Mouse (Mus musculus) kidney, postnatal 0 days (tissue): ENCODE results near the gene Prkar2a. TPM values are rescaled to one million over a fixed set of nuclear protein-coding genes. Genes with fewer than 3 reads are reported as not detected.

ENCODE experiments used
- ATAC-seq: fragments of 200-750 bp; cut with Nextera tagmentation; replicated peaks from 2 replicates; pipeline ENCODE4 v1.8.0; 2017; ENCODE audit warnings: low read depth, moderate number of reproducible peaks, moderate TSS enrichment, moderate library complexity; ENCODE audit not compliant: low FRiP score
- DNase-seq: peaks from one replicate; pipeline ENCODE4 v3.0.0-alpha.2; 2016; ENCODE audit warnings: low spot score
- H3K27ac ChIP-seq: fragments of 300-500 bp; sonication (generic); 2 replicates; pipeline ENCODE4 v1.5.1; 2014; ENCODE audit warnings: mild to moderate bottlenecking
- H3K27me3 ChIP-seq: fragments of 300-500 bp; sonication (generic); 2 replicates; pipeline ENCODE4 v1.6.1; 2014; ENCODE audit warnings: low read length, mixed read lengths; ENCODE audit not compliant: insufficient read depth
- H3K36me3 ChIP-seq: fragments of 300-500 bp; sonication (generic); 2 replicates; pipeline ENCODE4 v1.6.1; 2014; ENCODE audit warnings: low read length, mixed read lengths; ENCODE audit not compliant: insufficient read depth
- H3K4me1 ChIP-seq: fragments of 300-500 bp; sonication (generic); replicated peaks from 2 replicates; pipeline ENCODE4 v1.6.1; 2014; ENCODE audit warnings: antibody characterized with exemption, low read length, mixed read lengths; ENCODE audit not compliant: insufficient read depth
- H3K4me2 ChIP-seq: fragments of 300-500 bp; sonication (generic); 2 replicates; pipeline ENCODE4 v1.6.1; 2014; ENCODE audit warnings: mild to moderate bottlenecking, low read length, moderate library complexity, mixed read lengths
- H3K4me3 ChIP-seq: fragments of 300-500 bp; sonication (generic); replicated peaks from 2 replicates; pipeline ENCODE4 v1.5.1; 2014; ENCODE audit warnings: low read depth, low read length
- H3K9ac ChIP-seq: fragments of 300-500 bp; sonication (generic); 2 replicates; pipeline ENCODE4 v1.6.1; 2014; ENCODE audit warnings: low read depth, low read length
- H3K9me3 ChIP-seq: fragments of 300-500 bp; sonication (generic); replicated peaks from 2 replicates; pipeline ENCODE4 v1.6.1; 2016; ENCODE audit warnings: low read length, inconsistent platforms, mixed read lengths
- CTCF ChIP-seq: IDR thresholded peaks from 2 replicates; pipeline ENCODE4 v1.5.1; 2016; ENCODE audit warnings: antibody characterized with exemption, low read depth, mild to moderate bottlenecking, moderate library complexity
- WGBS: fragments of 180-500 bp; shearing (Covaris S2); extraction: QIAGEN DNeasy Blood & Tissue Kit; methylation state at CpG from one replicate; pipeline ENCODE4 v1.1.7; 2014; 5-methylcytosine and 5-hydroxymethylcytosine counted together
- polyA plus RNA-seq: library from polyadenylated mRNA; unstranded; fragments of >200 nt; fragmentation: Nextera tagmentation; extraction: Ambion mirVana; gene quantifications from 2 replicates; pipeline ENCODE4 v1.2.1, GENCODE M21; 2015

Gene Prkar2a
- polyA plus RNA-seq, 1 experiment from 2014 or later = 18.6 TPM

- no peaks in the 10 kb centered on the region for H3K36me3 ChIP-seq
- WGBS = under 1% methylated on average over 56 of the region's 56 CpGs
- peak within 1 kb of the TSS; percentile 60 for H3K4me2 ChIP-seq
- ATAC-seq (peak; percentile 99), DNase-seq (peak; percentile 98)
- H3K4me1 ChIP-seq = peaks cover 28% of the 10 kb centered on the region
- no peaks in the 10 kb centered on the region for H3K27me3 ChIP-seq
- H3K4me3 ChIP-seq = peak within 1 kb of the TSS; percentile 82
- H3K27ac ChIP-seq = peak within 1 kb of the TSS; percentile 87
- no peaks in the 10 kb centered on the region for H3K9me3 ChIP-seq
- no peak for TF ChIP-seq CTCF
- peak within 1 kb of the TSS; percentile 94 for H3K9ac ChIP-seq
Observed at GRCm38 (mm10) chr9:108783548-108784463, 94.7 kb downstream of the Prkar2a start, which contains the start of gene Ip6k2. Gene Ip6k2, plus strand, starts transcription at chr9:108783796.

DNA sequence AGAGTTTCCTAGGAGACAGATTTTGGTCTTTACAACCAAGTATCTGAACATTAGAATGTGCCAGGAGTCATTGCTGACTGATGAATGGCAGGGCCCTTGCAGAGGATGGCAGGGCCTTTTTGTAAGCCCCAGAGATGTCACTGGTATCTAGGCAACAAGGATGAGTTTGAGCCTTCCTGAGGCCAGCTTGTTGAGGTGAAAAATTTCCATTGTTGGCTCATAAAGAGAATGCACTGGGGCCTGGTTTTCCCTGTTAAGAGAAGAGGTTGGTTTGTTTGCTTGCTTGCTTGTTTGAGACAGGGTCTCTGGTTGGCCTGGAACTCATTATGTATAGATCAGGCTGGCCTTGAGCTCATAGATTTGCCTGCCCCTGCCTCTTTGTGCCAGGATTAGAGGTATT lies 96.3 kb downstream of the Prkar2a start:
- H3K4me1 ChIP-seq = peaks cover 31% of the 10 kb centered on the region
- peak overlapping the region; percentile 24; the same call in 1 of the 2 replicates for H3K9ac ChIP-seq
- H3K36me3 ChIP-seq = no peaks in the 10 kb centered on the region

DNA sequence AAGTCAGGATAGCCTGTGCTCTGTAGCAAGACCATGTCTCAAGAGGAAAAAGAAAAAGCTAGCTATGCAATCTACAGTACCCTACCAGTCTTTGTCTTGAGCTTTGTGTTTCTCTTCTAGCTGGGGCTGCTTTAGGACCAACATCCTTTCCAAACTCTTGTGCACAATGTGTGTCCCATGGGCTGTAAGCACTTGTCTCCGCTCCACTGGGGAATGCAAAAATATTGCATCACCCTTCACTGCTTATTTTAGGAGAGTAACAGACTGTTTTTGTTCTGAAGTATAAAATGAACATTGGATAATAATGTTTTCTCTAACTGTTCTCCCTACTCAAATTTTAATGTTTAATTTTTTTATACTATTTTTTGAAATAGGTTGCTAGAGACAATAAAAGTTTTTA lies 97.4 kb downstream of the Prkar2a start:
- H3K9ac ChIP-seq = no peak overlapping the region

More for the DNA sequence above, 96.3 kb downstream of the Prkar2a start:
- no peak overlapping the region for H3K27ac ChIP-seq
- H3K4me2 ChIP-seq = peak overlapping the region; percentile 60
- TF ChIP-seq CTCF = no peak
- H3K27me3 ChIP-seq = no peaks in the 10 kb centered on the region
- H3K4me3 ChIP-seq = peak overlapping the region; percentile 82
- DNase-seq (no peak), ATAC-seq (no peak)
- no peaks in the 10 kb centered on the region for H3K9me3 ChIP-seq

DNA sequence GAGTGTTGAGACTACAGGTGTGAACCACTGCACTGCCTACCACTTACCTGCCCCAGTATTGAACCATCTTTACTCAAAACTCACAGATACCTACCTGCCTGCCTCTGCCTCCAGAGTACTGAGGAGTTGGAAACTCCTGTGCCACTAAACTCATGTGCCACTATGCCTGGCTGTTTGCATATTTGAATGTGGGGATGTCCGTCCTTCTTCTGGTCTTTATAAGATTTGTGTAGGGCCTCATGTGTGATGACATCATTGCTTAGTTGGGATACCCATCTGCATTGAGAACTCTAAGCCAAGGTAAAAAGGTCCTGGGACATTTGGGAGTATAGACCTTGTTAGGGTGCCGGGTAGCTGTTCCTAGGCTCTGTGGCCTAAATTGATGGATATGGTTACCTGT lies 98.0 kb downstream of the Prkar2a start:
- 90% methylated on average over 2 of the region's 2 CpGs for WGBS
- TF ChIP-seq CTCF = no peak
- Histone ChIP-seq H3K4me3 (no peak overlapping the region), H3K27ac (no peak overlapping the region), H3K36me3 (no peaks in the 10 kb centered on the region), H3K4me2 (no peak overlapping the region), H3K9me3 (no peaks in the 10 kb centered on the region), H3K9ac (no peak overlapping the region), H3K27me3 (no peaks in the 10 kb centered on the region), H3K4me1 (peaks cover 31% of the 10 kb centered on the region)
- DNase-seq (no peak), ATAC-seq (no peak)

More for the DNA sequence above, 97.4 kb downstream of the Prkar2a start:
- Histone ChIP-seq H3K4me2 (peak overlapping the region; percentile 14; the same call in 1 of the 2 replicates), H3K9me3 (no peaks in the 10 kb centered on the region), H3K4me3 (no peak overlapping the region), H3K36me3 (no peaks in the 10 kb centered on the region), H3K4me1 (peaks cover 31% of the 10 kb centered on the region), H3K27me3 (no peaks in the 10 kb centered on the region), H3K27ac (no peak overlapping the region)
- no peak for TF ChIP-seq CTCF
- 60% methylated on average over 1 of the region's 1 CpGs for WGBS
- ATAC-seq (no peak), DNase-seq (no peak)

DNA sequence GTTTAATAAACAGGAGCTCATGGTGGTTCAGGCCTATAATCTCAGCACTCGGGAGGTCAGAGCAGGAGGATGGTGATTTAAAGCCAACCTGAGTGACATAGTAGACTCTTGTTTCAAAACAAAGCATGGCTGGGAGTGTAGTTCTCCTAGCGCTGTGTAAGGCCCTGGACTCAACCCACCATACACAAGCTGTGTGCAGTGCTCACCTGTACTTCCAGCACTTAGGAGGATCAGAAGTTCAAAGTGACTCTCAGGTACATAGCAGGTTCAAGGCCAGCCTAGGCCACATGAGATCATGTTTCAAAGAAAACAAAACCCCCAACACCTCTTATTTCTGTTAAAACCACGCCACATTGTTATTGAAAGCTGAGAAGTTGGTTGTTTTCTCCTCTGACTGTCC lies 99.6 kb downstream of the Prkar2a start:
- Histone ChIP-seq H3K4me1 (peaks cover 31% of the 10 kb centered on the region), H3K27me3 (no peaks in the 10 kb centered on the region), H3K9me3 (no peaks in the 10 kb centered on the region), H3K27ac (no peak overlapping the region), H3K36me3 (no peaks in the 10 kb centered on the region), H3K4me2 (no peak overlapping the region), H3K4me3 (no peak overlapping the region), H3K9ac (no peak overlapping the region)
- no peak for TF ChIP-seq CTCF
- ATAC-seq (no peak), DNase-seq (no peak)
- 32% methylated on average over 3 of the region's 3 CpGs for WGBS

- 79% methylated on average over 1 of the region's 1 CpGs for WGBS
- peaks cover 21% of the 10 kb centered on the region for H3K4me1 ChIP-seq
- H3K4me2 ChIP-seq = no peak overlapping the region
- H3K9me3 ChIP-seq = no peaks in the 10 kb centered on the region
- ATAC-seq = no peak
- no peak for DNase-seq
- TF ChIP-seq CTCF = no peak
- no peak overlapping the region for H3K4me3 ChIP-seq
- no peak overlapping the region for H3K9ac ChIP-seq
- H3K36me3 ChIP-seq = peaks cover 3% of the 10 kb centered on the region
- no peak overlapping the region for H3K27ac ChIP-seq
- no peaks in the 10 kb centered on the region for H3K27me3 ChIP-seq
Observed at GRCm38 (mm10) chr9:108792307-108792706, 103.2 kb downstream of the Prkar2a start.
